Mouse (Mus musculus) CH12.LX (cell line): ENCODE data around the gene Prrc2b. TPM values are rescaled to one million over a fixed set of nuclear protein-coding genes. Genes with fewer than 3 reads are reported as not detected.

Source experiments
- DNase-seq: peaks from one replicate; pipeline ENCODE4 v3.0.0-alpha.2; 2013; ENCODE audit errors: extremely low read depth
- H3K27ac ChIP-seq: 2 replicates; pipeline ENCODE4 v1.5.1; 2012; ENCODE audit warnings: low read depth, mild to moderate bottlenecking, control low read depth, moderate library complexity; ENCODE audit not compliant: insufficient read depth
- H3K27me3 ChIP-seq: replicated peaks from 2 replicates; pipeline ENCODE3; 2012; ENCODE audit warnings: inconsistent platforms
- H3K36me3 ChIP-seq, 2 experiments: replicated peaks in 1 of 2; 2 replicates each; pipeline versions ENCODE3 to v1.6.1; 2012; ENCODE audit warnings: inconsistent platforms in 1 of 2, low read length in 1 of 2, mild to moderate bottlenecking in 1 of 2, mixed read lengths in 1 of 2, moderate library complexity in 1 of 2; ENCODE audit not compliant: control insufficient read depth in 1 of 2, insufficient read depth in 1 of 2
- H3K4me1 ChIP-seq, 2 experiments: 2 replicates each; pipeline ENCODE4 v1.6.1; 2012; ENCODE audit warnings: inconsistent platforms in 1 of 2, moderate library complexity in 1 of 2; ENCODE audit not compliant: insufficient read depth in 2 of 2, control insufficient read depth in 1 of 2
- H3K4me2 ChIP-seq: 2 replicates; pipeline ENCODE4 v1.6.1; 2012; ENCODE audit warnings: low read depth, mild to moderate bottlenecking, control low read depth; ENCODE audit not compliant: poor library complexity, insufficient read depth, severe bottlenecking
- H3K4me3 ChIP-seq, 3 experiments: fragments of 150-350 bp in 1 of 3; sonication (generic) in 1 of 3; replicated peaks in 1 of 3; 2 replicates each; pipeline versions ENCODE3 to v1.5.1; 2011 to 2012; ENCODE audit warnings: low read depth in 2 of 3, low read length in 2 of 3, mild to moderate bottlenecking in 2 of 3, moderate library complexity in 2 of 3, control low read depth in 1 of 3, improper control_type of control experiment in 1 of 3, inconsistent platforms in 1 of 3, mixed read lengths in 1 of 3; ENCODE audit not compliant: poor library complexity in 1 of 3
- H3K79me2 ChIP-seq: replicated peaks from 2 replicates; pipeline ENCODE4 v1.6.1; 2012; ENCODE audit warnings: mild to moderate bottlenecking, moderate library complexity; ENCODE audit not compliant: control insufficient read depth, poor library complexity, insufficient read depth, severe bottlenecking; ENCODE audit errors: extremely low read depth
- H3K9ac ChIP-seq: 2 replicates; pipeline ENCODE4 v1.6.1; 2012; ENCODE audit warnings: low read depth, mild to moderate bottlenecking, control low read depth, moderate library complexity; ENCODE audit not compliant: insufficient read depth
- H3K9me3 ChIP-seq: replicated peaks from 2 replicates; pipeline ENCODE3; 2012; ENCODE audit warnings: low read length, inconsistent platforms, mixed read lengths
- CHD1 ChIP-seq: IDR thresholded peaks from 2 replicates; pipeline ENCODE4 v1.6.1; 2012; ENCODE audit warnings: low read depth, low read length, improper control_type of control experiment, inconsistent platforms
- CHD2 ChIP-seq: IDR thresholded peaks from 2 replicates; pipeline ENCODE4 v1.6.1; 2011; ENCODE audit warnings: low read length, improper control_type of control experiment
- ELF1 ChIP-seq: IDR thresholded peaks from 2 replicates; pipeline ENCODE4 v1.6.1; 2014; ENCODE audit warnings: low read depth, mild to moderate bottlenecking, inconsistent platforms, low read length, improper control_type of control experiment
- EP300 ChIP-seq: IDR thresholded peaks from 2 replicates; pipeline ENCODE4 v1.6.1; 2011; ENCODE audit warnings: low read length, improper control_type of control experiment
- ETS1 ChIP-seq: conservative IDR thresholded peaks from 2 replicates; pipeline ENCODE4 v1.6.1; 2012; ENCODE audit warnings: low read depth, mild to moderate bottlenecking, inconsistent platforms, low read length, improper control_type of control experiment, moderate library complexity
- GABPA ChIP-seq: IDR thresholded peaks from 2 replicates; pipeline ENCODE4 v1.6.1; 2012; ENCODE audit warnings: low read depth, low read length, improper control_type of control experiment, inconsistent platforms; ENCODE audit not compliant: insufficient replicate concordance
- IRF4 ChIP-seq: IDR thresholded peaks from 2 replicates; pipeline ENCODE4 v1.6.1; 2014; ENCODE audit warnings: low read depth, mild to moderate bottlenecking, inconsistent platforms, low read length, improper control_type of control experiment
- JUN ChIP-seq: IDR thresholded peaks from 2 replicates; pipeline ENCODE4 v1.6.1; 2011; ENCODE audit warnings: low read depth, mild to moderate bottlenecking, low read length, improper control_type of control experiment, moderate library complexity; ENCODE audit not compliant: insufficient read depth
- JUND ChIP-seq: conservative IDR thresholded peaks from 2 replicates; pipeline ENCODE4 v1.6.1; 2011; ENCODE audit warnings: low read depth, low read length, improper control_type of control experiment
- KAT2A ChIP-seq: IDR thresholded peaks from 2 replicates; pipeline ENCODE4 v1.6.1; 2012; ENCODE audit warnings: low read length, improper control_type of control experiment, inconsistent platforms; ENCODE audit not compliant: insufficient replicate concordance
- MAFK ChIP-seq: IDR thresholded peaks from 2 replicates; pipeline ENCODE4 v1.6.1; 2011; ENCODE audit warnings: low read length, improper control_type of control experiment; ENCODE audit not compliant: insufficient replicate concordance
- MEF2A ChIP-seq: IDR thresholded peaks from 2 replicates; pipeline ENCODE4 v1.6.1; 2014; ENCODE audit warnings: low read depth, mild to moderate bottlenecking, inconsistent platforms, low read length, improper control_type of control experiment, borderline replicate concordance
- MXI1 ChIP-seq: IDR thresholded peaks from 2 replicates; pipeline ENCODE4 v1.6.1; 2011; ENCODE audit warnings: mild to moderate bottlenecking, low read depth, low read length, improper control_type of control experiment
- MYC ChIP-seq: IDR thresholded peaks from 2 replicates; pipeline ENCODE4 v1.6.1; 2011; ENCODE audit warnings: low read depth, mild to moderate bottlenecking, improper control_type of control experiment, low read length
- NELFE ChIP-seq: IDR thresholded peaks from 2 replicates; pipeline ENCODE4 v1.6.1; 2011; ENCODE audit warnings: low read depth, low read length, improper control_type of control experiment
- NRF1 ChIP-seq: IDR thresholded peaks from 2 replicates; pipeline ENCODE4 v1.6.1; 2014; ENCODE audit warnings: low read depth, mild to moderate bottlenecking, inconsistent platforms, low read length, improper control_type of control experiment, moderate library complexity
- PAX5 ChIP-seq: IDR thresholded peaks from 2 replicates; pipeline ENCODE4 v1.6.1; 2012; ENCODE audit warnings: low read length, inconsistent platforms, mixed read lengths
- POLR2AphosphoS2 ChIP-seq: IDR thresholded peaks from 2 replicates; pipeline ENCODE4 v1.6.1; 2011; ENCODE audit warnings: low read depth, low read length, improper control_type of control experiment
- RCOR1 ChIP-seq: conservative IDR thresholded peaks from 2 replicates; pipeline ENCODE4 v1.6.1; 2012; ENCODE audit warnings: low read depth, mild to moderate bottlenecking, inconsistent platforms, low read length, improper control_type of control experiment
- SIN3A ChIP-seq: IDR thresholded peaks from 2 replicates; pipeline ENCODE4 v1.6.1; 2012; ENCODE audit warnings: low read length, improper control_type of control experiment, inconsistent platforms
- TCF12 ChIP-seq: IDR thresholded peaks from 2 replicates; pipeline ENCODE4 v1.6.1; 2014; ENCODE audit warnings: low read depth, mild to moderate bottlenecking, inconsistent platforms, low read length, improper control_type of control experiment
- USF1 ChIP-seq: IDR thresholded peaks from 2 replicates; pipeline ENCODE4 v1.6.1; 2014; ENCODE audit warnings: low read depth, mild to moderate bottlenecking, inconsistent platforms, low read length, improper control_type of control experiment
- ZKSCAN1 ChIP-seq: IDR thresholded peaks from 2 replicates; pipeline ENCODE4 v1.6.1; 2012; ENCODE audit warnings: low read depth, inconsistent platforms, low read length, improper control_type of control experiment, borderline replicate concordance
- ZMIZ1 ChIP-seq: IDR thresholded peaks from 2 replicates; pipeline ENCODE4 v1.6.1; 2012; ENCODE audit warnings: low read depth, mild to moderate bottlenecking, inconsistent platforms, low read length, improper control_type of control experiment
- ZNF384 ChIP-seq: IDR thresholded peaks from 2 replicates; pipeline ENCODE4 v1.6.1; 2012; ENCODE audit warnings: low read depth, low read length, improper control_type of control experiment, inconsistent platforms
- dilution Hi-C: fragments of 300-500 bp; cut with MboI; formaldehyde crosslinking; loops from 2 replicates; pipeline ENCODE4 v1.14.3; 2020; ENCODE audit warnings: low sequenced_read_pairs; ENCODE audit not compliant: extremely low pct_unique_long_range_greater_than_20kb, extremely low pct_ligation_motif_present
- in situ Hi-C: fragments of 300-500 bp; cut with MboI; formaldehyde crosslinking; loops from 3 replicates; pipeline ENCODE4 v1.14.3; 2019; ENCODE audit warnings: low sequenced_read_pairs, low pct_ligation_motif_present, low pct_unique_long_range_greater_than_20kb, mixed read lengths
- polyA plus RNA-seq: library from polyadenylated mRNA; unstranded; fragments of >175 nt; gene quantifications from 2 replicates; pipeline ENCODE4 v1.2.1, GENCODE M21; 2012; ENCODE audit warnings: low read depth; ENCODE audit not compliant: insufficient read length
- total RNA-seq, 2 experiments: library from RNA; depleted of rRNA; stranded (reverse); fragments of 300-350 nt in 1 of 2; fragments of >200 nt in 1 of 2; gene quantifications; 2 replicates each; pipeline ENCODE4 v1.2.3; 2012 to 2014

Gene Prrc2b
- total and polyA plus RNA-seq, 3 experiments, result 7.6 to 59.9 (median 42.2) TPM

GRCm38 (mm10) chr2:32175051-32175466, 24.2 kb downstream of the Prrc2b start:
- no peaks in the 10 kb centered on the region for H3K27me3 ChIP-seq
- H3K36me3 ChIP-seq, result peaks cover 4 to 62% of the 10 kb centered on the region in 2 experiments
- peaks cover 48 to 90% of the 10 kb centered on the region in 2 experiments for H3K4me1 ChIP-seq

GRCm38 (mm10) chr2:32175508-32175907, 24.6 kb downstream of the Prrc2b start:
- Histone ChIP-seq H3K79me2 (peaks cover 97% of the 10 kb centered on the region), H3K27ac (no peak overlapping the region), H3K36me3 (peaks cover 4 to 58% of the 10 kb centered on the region in 2 experiments), H3K9ac (no peak overlapping the region), H3K4me3 (no peak overlapping the region), H3K9me3 (no peaks in the 10 kb centered on the region)
- in situ Hi-C loops, result no loop called here
- TF ChIP-seq CHD2 (no peak), JUN (no peak), IRF4 (no peak), KAT2A (no peak), PAX5 (no peak), ZKSCAN1 (no peak), GABPA (no peak), MYC (no peak), MAFK (no peak), TCF12 (no peak), EP300 (no peak), MEF2A (no peak), ETS1 (no peak), ZMIZ1 (no peak), ZNF384 (no peak), RCOR1 (no peak), SIN3A (no peak)
- TF ChIP-seq, all 38 proteins: peak for 0
- Histone ChIP-seq H3K27me3 (no peaks in the 10 kb centered on the region), H3K4me1 (peaks cover 47 to 88% of the 10 kb centered on the region in 2 experiments), H3K4me2 (no peak overlapping the region)
- dilution Hi-C loops, result no loop called here
- no peak for DNase-seq

More at GRCm38 (mm10) chr2:32175051-32175466, 24.2 kb downstream of the Prrc2b start:
- H3K79me2 ChIP-seq, result peaks cover 99% of the 10 kb centered on the region
- dilution Hi-C loops, result no loop called here
- H3K4me3 ChIP-seq, result no peak overlapping the region
- H3K9ac ChIP-seq, result no peak overlapping the region; the same call in 1 of the 2 replicates
- H3K27ac ChIP-seq, result no peak overlapping the region
- in situ Hi-C loops, result no loop called here
- no peaks in the 10 kb centered on the region for H3K9me3 ChIP-seq
- DNase-seq, result no peak
- H3K4me2 ChIP-seq, result peak overlapping the region; percentile 30; the same call in 1 of the 2 replicates
- TF ChIP-seq JUND (no peak), MAFK (no peak), SIN3A (no peak), NRF1 (no peak), ETS1 (no peak), MXI1 (no peak), GABPA (no peak), PAX5 (no peak), ELF1 (no peak), CHD1 (no peak), JUN (no peak), POLR2AphosphoS2 (no peak), TCF12 (no peak; the same call in 1 of the 2 replicates), ZMIZ1 (no peak), NELFE (no peak), IRF4 (no peak), USF1 (no peak)
